Mouse (Mus musculus) kidney, postnatal 0 days (tissue): Measurements from ENCODE around the gene Cnnm1. TPM values are rescaled to one million over a fixed set of nuclear protein-coding genes. Genes with fewer than 3 reads are reported as not detected.
A peak's percentile ranks its signal among the peaks of the same experiment; 100 is the strongest.
"Not testable (repeated sequence)": the region's sequence is repeated elsewhere in the genome, so short reads cannot be mapped to it uniquely, and the experiment has no call there.

Experiments used
- ATAC-seq: fragments of 200-750 bp; cut with Nextera tagmentation; replicated peaks from 2 replicates; pipeline ENCODE4 v1.8.0; 2017; ENCODE audit warnings: low read depth, moderate number of reproducible peaks, moderate TSS enrichment, moderate library complexity; ENCODE audit not compliant: low FRiP score
- DNase-seq: peaks from one replicate; pipeline ENCODE4 v3.0.0-alpha.2; 2016; ENCODE audit warnings: low spot score
- H3K27ac ChIP-seq: fragments of 300-500 bp; sonication (generic); 2 replicates; pipeline ENCODE4 v1.5.1; 2014; ENCODE audit warnings: mild to moderate bottlenecking
- H3K27me3 ChIP-seq: fragments of 300-500 bp; sonication (generic); 2 replicates; pipeline ENCODE4 v1.6.1; 2014; ENCODE audit warnings: low read length, mixed read lengths; ENCODE audit not compliant: insufficient read depth
- H3K36me3 ChIP-seq: fragments of 300-500 bp; sonication (generic); 2 replicates; pipeline ENCODE4 v1.6.1; 2014; ENCODE audit warnings: low read length, mixed read lengths; ENCODE audit not compliant: insufficient read depth
- H3K4me1 ChIP-seq: fragments of 300-500 bp; sonication (generic); replicated peaks from 2 replicates; pipeline ENCODE4 v1.6.1; 2014; ENCODE audit warnings: antibody characterized with exemption, low read length, mixed read lengths; ENCODE audit not compliant: insufficient read depth
- H3K4me2 ChIP-seq: fragments of 300-500 bp; sonication (generic); 2 replicates; pipeline ENCODE4 v1.6.1; 2014; ENCODE audit warnings: mild to moderate bottlenecking, low read length, moderate library complexity, mixed read lengths
- H3K4me3 ChIP-seq: fragments of 300-500 bp; sonication (generic); replicated peaks from 2 replicates; pipeline ENCODE4 v1.5.1; 2014; ENCODE audit warnings: low read depth, low read length
- H3K9ac ChIP-seq: fragments of 300-500 bp; sonication (generic); 2 replicates; pipeline ENCODE4 v1.6.1; 2014; ENCODE audit warnings: low read depth, low read length
- H3K9me3 ChIP-seq: fragments of 300-500 bp; sonication (generic); replicated peaks from 2 replicates; pipeline ENCODE4 v1.6.1; 2016; ENCODE audit warnings: low read length, inconsistent platforms, mixed read lengths
- CTCF ChIP-seq: IDR thresholded peaks from 2 replicates; pipeline ENCODE4 v1.5.1; 2016; ENCODE audit warnings: antibody characterized with exemption, low read depth, mild to moderate bottlenecking, moderate library complexity
- WGBS: fragments of 180-500 bp; shearing (Covaris S2); extraction: QIAGEN DNeasy Blood & Tissue Kit; methylation state at CpG from one replicate; pipeline ENCODE4 v1.1.7; 2014; 5-methylcytosine and 5-hydroxymethylcytosine counted together
- polyA plus RNA-seq: library from polyadenylated mRNA; unstranded; fragments of >200 nt; fragmentation: Nextera tagmentation; extraction: Ambion mirVana; gene quantifications from 2 replicates; pipeline ENCODE4 v1.2.1, GENCODE M21; 2015

Cnnm1 gene
- polyA plus RNA-seq, 1 experiment from 2014 or later: 0.62 TPM

GRCm38 (mm10) chr19:43480512-43480911 is 40.3 kb downstream of the Cnnm1 start:
- ATAC-seq (no peak), DNase-seq (no peak)
- no peak overlapping the region for H3K4me3 ChIP-seq
- H3K9me3 ChIP-seq: no peaks in the 10 kb centered on the region
- H3K27me3 ChIP-seq: no peaks in the 10 kb centered on the region
- H3K27ac ChIP-seq: no peak overlapping the region
- H3K9ac ChIP-seq: no peak overlapping the region
- no peak overlapping the region for H3K4me2 ChIP-seq
- TF ChIP-seq CTCF: no peak
- WGBS: 74% methylated on average over 9 of the region's 9 CpGs
- H3K4me1 ChIP-seq: no peaks in the 10 kb centered on the region
- no peaks in the 10 kb centered on the region for H3K36me3 ChIP-seq

- ATAC-seq (no peak), DNase-seq (peak; percentile 55)
- Histone ChIP-seq H3K27me3 (no peaks in the 10 kb centered on the region), H3K4me3 (no peak overlapping the region), H3K9me3 (no peaks in the 10 kb centered on the region), H3K4me1 (no peaks in the 10 kb centered on the region), H3K9ac (no peak overlapping the region), H3K4me2 (no peak overlapping the region), H3K27ac (no peak overlapping the region), H3K36me3 (no peaks in the 10 kb centered on the region)
- TF ChIP-seq CTCF: peak; percentile 71
- WGBS: 37% methylated on average over 3 of the region's 3 CpGs
Observed at GRCm38 (mm10) chr19:43487429-43487828, 47.2 kb downstream of the Cnnm1 start.

- not testable (repeated sequence) for H3K27ac ChIP-seq, H3K36me3 ChIP-seq, H3K4me2 ChIP-seq, H3K9ac ChIP-seq, H3K4me3 ChIP-seq, H3K9me3 ChIP-seq, H3K4me1 ChIP-seq, ATAC-seq, DNase-seq, H3K27me3 ChIP-seq
- 68% methylated on average over 1 of the region's 1 CpGs for WGBS
Observed at GRCm38 (mm10) chr19:43493316-43493715, 53.1 kb downstream of the Cnnm1 start.

- no peaks in the 10 kb centered on the region for H3K36me3 ChIP-seq
- no peak for DNase-seq
- no peak overlapping the region for H3K4me2 ChIP-seq
- no peaks in the 10 kb centered on the region for H3K4me1 ChIP-seq
- H3K9ac ChIP-seq: no peak overlapping the region
- WGBS: 80% methylated on average over 6 of the region's 6 CpGs
- no peaks in the 10 kb centered on the region for H3K9me3 ChIP-seq
- H3K4me3 ChIP-seq: no peak overlapping the region
- no peak for ATAC-seq
- TF ChIP-seq CTCF: no peak
- H3K27me3 ChIP-seq: no peaks in the 10 kb centered on the region
- H3K27ac ChIP-seq: no peak overlapping the region
Observed at GRCm38 (mm10) chr19:43493878-43494277, 53.6 kb downstream of the Cnnm1 start.

GRCm38 (mm10) chr19:43494914-43495313 is 54.7 kb downstream of the Cnnm1 start:
- TF ChIP-seq CTCF: no peak
- no peak overlapping the region for H3K4me3 ChIP-seq
- H3K9me3 ChIP-seq: no peaks in the 10 kb centered on the region
- ATAC-seq (no peak), DNase-seq (no peak)
- 8% methylated on average over 14 of the region's 14 CpGs for WGBS
- H3K4me2 ChIP-seq: peak overlapping the region; percentile 48
- no peaks in the 10 kb centered on the region for H3K4me1 ChIP-seq
- no peak overlapping the region for H3K9ac ChIP-seq
- H3K36me3 ChIP-seq: no peaks in the 10 kb centered on the region; the same call in 1 of the 2 replicates
- no peaks in the 10 kb centered on the region for H3K27me3 ChIP-seq
- no peak overlapping the region for H3K27ac ChIP-seq

GRCm38 (mm10) chr19:43495846-43496245 is 55.6 kb downstream of the Cnnm1 start:
- Histone ChIP-seq H3K27me3 (no peaks in the 10 kb centered on the region), H3K27ac (no peak overlapping the region), H3K36me3 (no peaks in the 10 kb centered on the region; the same call in 1 of the 2 replicates), H3K9me3 (no peaks in the 10 kb centered on the region), H3K4me3 (no peak overlapping the region), H3K9ac (no peak overlapping the region), H3K4me1 (no peaks in the 10 kb centered on the region), H3K4me2 (no peak overlapping the region)
- 17% methylated on average over 5 of the region's 5 CpGs for whole genome bisulfite sequencing
- TF ChIP-seq CTCF: peak; percentile 86
- DNase-seq (peak; percentile 73), ATAC-seq (no peak)

- Histone ChIP-seq H3K4me1 (no peaks in the 10 kb centered on the region), H3K4me3 (no peak overlapping the region), H3K9me3 (no peaks in the 10 kb centered on the region), H3K4me2 (no peak overlapping the region), H3K27me3 (no peaks in the 10 kb centered on the region), H3K36me3 (no peaks in the 10 kb centered on the region; the same call in 1 of the 2 replicates), H3K27ac (no peak overlapping the region), H3K9ac (no peak overlapping the region)
- DNase-seq (no peak), ATAC-seq (no peak)
- 82% methylated on average over 7 of the region's 7 CpGs for WGBS
- no peak for TF ChIP-seq CTCF
Observed at GRCm38 (mm10) chr19:43497440-43497839, 57.2 kb downstream of the Cnnm1 start.
